Mouse (Mus musculus) layer of hippocampus, adult 2 months (tissue): ENCODE data around the gene Tmem192. TPM values are rescaled to one million over a fixed set of nuclear protein-coding genes. Genes with fewer than 3 reads are reported as not detected.
A peak's percentile ranks its signal among the peaks of the same experiment; 100 is the strongest.
"Not testable (repeated sequence)": the region's sequence is repeated elsewhere in the genome, so short reads cannot be mapped to it uniquely, and the experiment has no call there.

ENCODE experiments used
- DNase-seq, 2 experiments: peaks; one replicate each; pipeline ENCODE4 v3.0.0; 2022; ENCODE audit warnings: low spot score in 2 of 2
- H3K27ac ChIP-seq: fragments of 200-600 bp; 2 replicates; pipeline ENCODE4 v1.8.1; 2022
- H3K4me3 ChIP-seq: fragments of 200-600 bp; 2 replicates; pipeline ENCODE4 v1.8.1; 2022; ENCODE audit warnings: mild to moderate bottlenecking
- CTCF ChIP-seq: fragments of 200-600 bp; conservative IDR thresholded peaks from 2 replicates; pipeline ENCODE4 v1.8.1; 2022; ENCODE audit warnings: antibody characterized with exemption, mild to moderate bottlenecking, moderate library complexity
- total RNA-seq, 2 experiments: library from RNA; stranded (reverse); gene quantifications; 2 replicates each; pipeline ENCODE4 v1.2.3; 2021

The Tmem192 gene
- total RNA-seq, 2 experiments from 2014 or later: 19.8 to 24.4 TPM

DNA sequence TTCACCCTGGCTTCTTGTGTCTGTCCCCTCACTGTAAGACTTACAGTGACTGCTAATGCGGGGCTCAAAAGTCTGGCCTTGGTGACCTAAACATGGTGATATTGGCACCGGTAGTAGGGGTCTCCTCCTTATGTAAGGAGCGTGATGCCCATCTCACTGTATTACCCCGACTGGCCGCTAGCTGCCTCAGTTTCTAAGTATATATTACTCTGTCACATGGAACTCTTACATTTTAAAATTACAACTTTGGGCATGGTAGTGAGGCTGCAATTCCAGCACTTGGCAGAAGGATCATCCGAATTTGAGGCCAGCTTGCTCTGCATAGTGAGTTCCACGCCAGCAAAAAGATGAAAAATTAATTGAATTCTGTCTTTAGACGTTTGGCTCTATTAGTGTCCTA lies 6.0 kb upstream of the Tmem192 start:
- TF ChIP-seq CTCF: no peak
- Histone ChIP-seq H3K27ac (no peak overlapping the region), H3K4me3 (no peak overlapping the region)
- DNase-seq: no peak

DNA sequence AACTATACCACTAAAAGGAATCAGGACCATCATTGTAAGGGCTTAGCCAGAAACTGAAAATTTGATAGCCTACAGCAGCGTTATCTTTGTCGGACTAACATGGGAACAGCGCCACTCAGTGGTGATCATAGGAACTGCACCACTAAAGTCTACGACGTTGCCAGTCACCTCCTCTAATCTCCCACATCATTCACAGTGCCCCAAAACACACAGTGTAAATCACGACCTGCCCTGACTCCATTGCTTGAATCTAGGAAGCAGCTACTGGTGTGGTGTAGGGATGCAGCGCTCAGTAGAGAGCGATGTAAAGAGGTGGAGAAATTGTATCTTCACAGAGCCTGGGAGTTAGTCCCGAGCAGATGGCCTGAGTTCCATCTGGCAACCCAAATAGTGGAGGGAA lies 5.5 kb upstream of the Tmem192 start:
- Histone ChIP-seq H3K27ac (no peak overlapping the region), H3K4me3 (no peak overlapping the region)
- peak; percentile 90 for TF ChIP-seq CTCF
- DNase-seq: peak; percentile 83 to 90

DNA sequence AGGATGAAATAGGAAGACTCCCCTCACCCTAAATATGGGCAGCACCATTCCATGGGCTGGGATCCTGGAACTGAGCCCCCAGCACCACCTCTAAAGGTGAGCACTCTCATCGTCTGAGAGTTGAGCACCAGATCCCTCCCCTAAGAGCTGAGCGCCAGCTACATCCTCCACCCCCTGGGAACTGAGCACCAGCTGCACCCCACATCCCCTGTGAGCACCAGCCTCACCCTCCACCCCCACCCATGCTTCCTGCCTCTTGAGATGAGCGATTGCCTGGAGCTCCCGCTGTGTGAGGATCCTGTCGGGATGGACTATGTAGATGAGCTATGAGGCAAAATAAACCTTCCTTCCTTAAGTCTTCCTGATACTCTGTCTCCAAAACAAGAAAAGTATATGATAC lies 4.0 kb upstream of the Tmem192 start:
- H3K27ac ChIP-seq: no peak overlapping the region
- no peak for DNase-seq
- TF ChIP-seq CTCF: no peak

DNA sequence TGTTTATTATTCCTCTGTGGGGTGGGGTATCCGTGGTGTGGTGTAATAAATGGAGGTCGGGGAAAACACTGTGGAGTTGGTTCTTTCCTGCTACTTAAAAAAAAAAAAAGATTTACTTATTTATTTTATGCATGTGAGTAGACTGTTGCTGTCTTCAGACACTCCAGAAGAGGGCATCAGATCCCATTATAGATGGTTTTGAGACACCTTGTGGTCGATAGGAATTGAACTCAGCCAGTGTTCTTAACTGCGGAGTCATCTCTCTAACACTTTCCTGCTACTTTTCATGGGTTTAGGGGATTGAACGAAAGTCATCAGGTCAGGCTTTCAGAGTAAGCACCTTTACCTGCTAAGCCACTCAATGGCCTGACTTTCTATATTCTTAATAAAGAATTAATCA lies 2.2 kb upstream of the Tmem192 start:
- no peak for DNase-seq
- TF ChIP-seq CTCF: peak; percentile 72
- Histone ChIP-seq H3K27ac (no peak overlapping the region), H3K4me3 (no peak overlapping the region)

More for the DNA sequence above, 4.0 kb upstream of the Tmem192 start:
- H3K4me3 ChIP-seq: no peak overlapping the region

GRCm38 (mm10) chr8:64945606-64946005 lies 1.4 kb upstream of the Tmem192 start:
- no peak for TF ChIP-seq CTCF
- no peak for DNase-seq
- H3K27ac ChIP-seq: no peak overlapping the region
- no peak overlapping the region for H3K4me3 ChIP-seq

DNA sequence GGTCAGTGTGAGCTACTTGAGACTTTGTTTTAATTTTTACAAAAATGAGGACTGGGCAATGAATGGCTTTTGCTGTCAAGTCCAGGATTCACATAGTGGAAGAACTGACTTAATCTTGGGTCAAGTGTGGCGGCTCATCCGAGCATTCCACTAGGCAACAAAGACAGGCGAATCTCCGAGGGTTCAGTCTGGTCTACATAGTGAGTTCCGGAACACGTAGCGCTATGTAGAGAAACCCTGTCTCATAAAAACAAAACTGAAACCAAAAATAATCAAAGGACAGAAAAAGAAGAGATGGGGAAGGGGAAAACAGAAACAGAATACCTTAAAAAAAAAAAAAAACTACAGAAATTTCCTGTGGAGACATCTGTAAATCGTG lies 555 bp upstream of the Tmem192 start:
- no peak for DNase-seq
- Histone ChIP-seq H3K27ac (peak overlapping the region; percentile 87), H3K4me3 (peak overlapping the region; percentile 93)
- TF ChIP-seq CTCF: no peak

- Histone ChIP-seq H3K4me3 (peak overlapping the region; percentile 93), H3K27ac (peak overlapping the region; percentile 87)
- TF ChIP-seq CTCF: no peak
- no peak for DNase-seq
These were observed 681 bp downstream of the Tmem192 start for GRCm38 (mm10) chr8:64947698-64948034.

GRCm38 (mm10) chr8:64948371-64948770 lies 1.4 kb downstream of the Tmem192 start:
- DNase-seq: no peak
- TF ChIP-seq CTCF: no peak
- Histone ChIP-seq H3K27ac (peak overlapping the region; percentile 87; the same call in 1 of the 2 replicates), H3K4me3 (no peak overlapping the region; the same call in 1 of the 2 replicates)

DNA sequence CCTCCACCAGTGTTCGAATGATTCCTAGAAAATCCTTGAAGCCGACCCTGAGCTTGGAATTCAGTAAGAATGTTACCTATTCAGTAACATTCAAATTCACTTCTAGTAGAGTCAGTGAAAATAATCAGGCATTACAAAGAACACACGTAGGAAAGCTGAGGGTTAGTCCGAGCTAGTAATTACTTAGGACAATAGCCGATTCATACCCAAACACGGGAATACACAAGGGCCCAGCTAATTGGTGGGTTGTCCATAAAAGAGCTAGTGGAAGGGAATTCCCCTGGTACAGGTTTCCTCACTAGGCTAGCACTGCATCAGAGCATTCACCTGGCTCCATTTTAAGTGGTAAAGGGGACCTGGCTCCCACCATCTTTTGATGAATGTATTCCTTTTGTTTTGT lies 5.1 kb downstream of the Tmem192 start:
- Histone ChIP-seq H3K27ac (no peak overlapping the region), H3K4me3 (no peak overlapping the region)
- no peak for TF ChIP-seq CTCF
- DNase-seq: no peak

GRCm38 (mm10) chr8:64959025-64959424 lies 12.0 kb downstream of the Tmem192 start:
- Histone ChIP-seq H3K4me3 (no peak overlapping the region), H3K27ac (no peak overlapping the region)
- DNase-seq: no peak
- no peak for TF ChIP-seq CTCF

DNA sequence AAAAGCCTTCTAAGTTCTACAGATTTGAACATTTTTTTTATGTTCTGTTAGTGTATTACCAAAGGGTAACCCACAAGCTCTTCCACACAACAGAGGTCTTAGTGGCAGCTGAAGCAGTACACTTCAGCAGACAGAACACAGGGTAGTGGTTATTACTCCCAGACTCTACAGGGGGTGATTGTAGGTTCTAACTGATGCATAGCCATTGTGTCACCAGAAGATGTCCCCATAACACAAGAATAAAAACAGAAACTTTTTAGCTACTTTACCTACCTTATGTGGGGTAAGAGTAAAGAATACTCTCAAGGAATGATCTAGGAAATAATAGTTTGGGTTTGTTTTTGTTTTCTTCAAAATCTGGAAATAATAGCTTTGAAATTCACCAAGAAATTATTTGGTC lies 15.9 kb downstream of the Tmem192 start:
- peak; percentile 69 for TF ChIP-seq CTCF
- no peak for DNase-seq
- Histone ChIP-seq H3K4me3 (no peak overlapping the region), H3K27ac (no peak overlapping the region)

GRCm38 (mm10) chr8:64983150-64983897 lies 36.3 kb downstream of the Tmem192 start:
- H3K27ac ChIP-seq: no peak overlapping the region
- no peak overlapping the region for H3K4me3 ChIP-seq
- DNase-seq: no peak

GRCm38 (mm10) chr8:64987731-64988130 lies 40.7 kb downstream of the Tmem192 start, which contains the start of gene Trim75:
TSS of gene Trim75 (minus strand) at chr8:64987831.
- no peak for DNase-seq
- Histone ChIP-seq H3K4me3 (no peak within 1 kb of the TSS), H3K27ac (no peak within 1 kb of the TSS)
- no peak for TF ChIP-seq CTCF

More at GRCm38 (mm10) chr8:64983150-64983897, 36.3 kb downstream of the Tmem192 start:
- no peak for TF ChIP-seq CTCF

DNA sequence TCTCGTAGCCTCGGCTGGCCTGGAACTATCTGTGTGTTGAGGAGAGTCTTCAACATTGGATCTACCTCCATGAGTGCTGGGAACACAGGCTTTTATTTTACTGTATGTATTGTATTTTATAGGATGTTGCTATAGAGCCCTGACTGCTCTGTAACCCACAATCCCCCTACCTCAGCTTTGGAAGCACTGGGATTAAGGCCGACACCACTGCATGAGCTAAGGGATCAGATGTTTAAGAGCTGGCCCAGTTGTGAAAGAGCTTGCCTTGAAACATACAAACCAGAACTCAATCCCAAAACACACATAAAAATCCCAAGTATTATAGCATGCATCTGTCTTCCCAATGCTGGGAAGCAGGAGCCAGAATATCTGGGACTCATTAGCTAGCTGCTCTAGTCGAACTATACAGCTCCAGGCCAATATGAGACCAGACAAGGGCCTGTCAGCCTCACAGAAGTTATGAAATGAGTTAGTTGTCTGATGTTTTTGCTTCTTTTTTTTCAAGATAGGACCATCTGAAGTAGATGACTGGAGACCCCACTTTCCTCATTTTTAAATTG lies 51.9 kb downstream of the Tmem192 start:
- DNase-seq: no peak
- H3K27ac ChIP-seq: no peak overlapping the region
- no peak overlapping the region for H3K4me3 ChIP-seq
- TF ChIP-seq CTCF: no peak

DNA sequence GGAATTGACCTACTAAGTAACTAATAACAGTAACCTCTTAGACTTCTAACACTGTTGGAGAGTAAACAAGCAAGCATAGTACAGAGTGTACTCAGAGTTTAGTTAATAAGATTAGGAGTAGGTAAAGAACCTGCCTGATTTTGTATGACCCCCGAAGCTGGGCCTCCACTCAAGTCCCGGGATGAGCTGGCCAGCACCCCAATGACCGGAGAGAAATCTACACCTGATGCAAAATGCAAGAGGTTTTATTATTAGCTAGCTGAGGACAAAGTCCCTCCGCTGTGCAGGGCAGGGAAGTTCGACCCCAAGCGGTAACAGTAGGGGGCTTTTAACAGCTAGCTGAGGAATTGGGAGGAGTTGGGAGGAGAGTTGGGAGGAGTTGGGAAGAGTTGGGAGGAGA lies 60.6 kb downstream of the Tmem192 start:
- not testable (repeated sequence) for H3K4me3 ChIP-seq, DNase-seq, H3K27ac ChIP-seq
